Mouse (Mus musculus): ENCODE measurements at regions not wholly inside any gene's neighbourhood (a gene's known extent, or its start where the extent isn't known, plus 50 kb on each side); places are given as distances from the start of the nearest gene placed in this dataset.

- TF ChIP-seq CTCF (IDR thresholded peaks at IDR 0.05; ENCODE audit: borderline replicate concordance, extremely low read depth, insufficient read depth, insufficient read length) (no peak), POLR2A (IDR thresholded peaks at IDR 0.05; ENCODE audit: borderline replicate concordance, extremely low read depth, insufficient read depth, insufficient read length, poor library complexity, severe bottlenecking) (no peak)
These were observed 166.6 kb upstream of the Chrm3 start for GRCm38 (mm10) chr13:10527251-10527650.

Data from brain, embryonic 14.5 days (tissue).